Mouse (Mus musculus) skeletal muscle tissue, adult 2 months (tissue): ENCODE measurements around the gene Capg.
"Not testable (repeated sequence)": the region's sequence is repeated elsewhere in the genome, so short reads cannot be mapped to it uniquely, and the experiment has no call there.

Source experiments
- DNase-seq: peaks from one replicate; pipeline ENCODE4 v3.0.0-alpha.2; 2012; ENCODE audit warnings: low read depth, low spot score

The Capg gene

GRCm38 (mm10) chr6:72532580-72532979 lies 11.6 kb upstream of the Capg start:
- no peak for DNase-seq

DNA sequence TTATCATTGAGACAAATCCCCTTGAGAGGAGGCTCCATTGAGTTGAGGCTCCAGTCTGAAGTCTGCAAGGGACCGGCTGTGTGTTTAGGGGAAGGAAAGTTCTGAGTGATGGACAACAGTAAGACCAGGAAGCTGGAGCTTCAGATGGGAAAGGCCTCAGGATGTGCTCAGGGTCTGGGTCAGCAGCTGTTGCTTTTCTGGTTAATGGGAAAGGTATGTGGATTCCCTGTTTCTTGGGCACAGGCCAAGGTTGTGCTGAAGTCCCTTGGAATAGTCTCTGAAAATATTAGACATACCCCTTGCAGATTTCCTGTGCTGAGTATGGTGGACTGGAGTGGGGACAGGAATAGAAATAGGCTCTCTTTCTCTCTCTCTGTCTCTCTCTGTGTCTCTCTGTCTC lies 10.6 kb upstream of the Capg start:
- not testable (repeated sequence) for DNase-seq

GRCm38 (mm10) chr6:72534035-72534809 lies 10.0 kb upstream of the Capg start:
- peak; percentile 70 for DNase-seq

DNA sequence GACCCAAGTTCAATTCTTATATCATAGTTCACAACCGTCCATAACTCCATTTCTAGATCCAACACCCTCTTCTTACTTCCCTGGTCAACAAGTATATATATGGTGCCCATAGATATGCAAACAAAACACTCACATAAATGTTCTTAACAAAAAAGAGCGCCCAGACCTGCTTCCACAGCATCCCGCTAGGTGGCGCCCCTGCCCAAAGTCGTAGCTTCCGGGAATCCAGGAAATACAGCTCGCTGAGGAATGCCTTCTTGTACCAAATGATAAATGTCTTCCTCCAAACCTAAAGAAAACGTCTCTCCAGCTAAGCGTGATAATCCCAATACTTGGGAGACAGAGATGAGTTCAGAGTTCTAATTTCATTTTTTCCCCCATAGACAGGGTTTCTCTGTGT lies 9.0 kb upstream of the Capg start:
- DNase-seq: peak; percentile 64

GRCm38 (mm10) chr6:72537998-72538500 lies 6.1 kb upstream of the Capg start:
- no peak for DNase-seq

DNA sequence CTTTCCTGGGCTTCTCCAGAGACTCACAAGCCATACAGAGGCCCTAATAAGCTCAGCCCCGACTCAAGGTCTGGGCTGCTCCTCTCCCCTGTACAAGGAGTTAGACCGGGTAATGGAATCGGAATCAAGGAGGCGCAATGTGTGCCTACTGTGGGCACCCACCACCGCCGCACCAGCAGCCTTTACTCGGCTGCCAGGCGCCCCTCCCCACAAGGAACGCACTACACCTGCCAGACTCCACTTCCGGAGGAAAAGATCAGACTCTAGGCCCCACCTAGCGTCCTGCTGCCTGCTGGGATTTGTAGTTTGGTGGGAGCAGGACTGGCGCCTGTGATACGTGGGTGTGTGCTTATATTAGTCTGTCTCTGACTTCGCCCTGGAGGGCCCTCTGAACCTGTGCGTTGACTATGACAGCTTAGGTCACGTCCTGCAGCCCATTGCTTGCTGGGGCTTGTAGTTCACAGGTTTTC lies 5.6 kb upstream of the Capg start:
- peak; percentile 94 for DNase-seq

DNA sequence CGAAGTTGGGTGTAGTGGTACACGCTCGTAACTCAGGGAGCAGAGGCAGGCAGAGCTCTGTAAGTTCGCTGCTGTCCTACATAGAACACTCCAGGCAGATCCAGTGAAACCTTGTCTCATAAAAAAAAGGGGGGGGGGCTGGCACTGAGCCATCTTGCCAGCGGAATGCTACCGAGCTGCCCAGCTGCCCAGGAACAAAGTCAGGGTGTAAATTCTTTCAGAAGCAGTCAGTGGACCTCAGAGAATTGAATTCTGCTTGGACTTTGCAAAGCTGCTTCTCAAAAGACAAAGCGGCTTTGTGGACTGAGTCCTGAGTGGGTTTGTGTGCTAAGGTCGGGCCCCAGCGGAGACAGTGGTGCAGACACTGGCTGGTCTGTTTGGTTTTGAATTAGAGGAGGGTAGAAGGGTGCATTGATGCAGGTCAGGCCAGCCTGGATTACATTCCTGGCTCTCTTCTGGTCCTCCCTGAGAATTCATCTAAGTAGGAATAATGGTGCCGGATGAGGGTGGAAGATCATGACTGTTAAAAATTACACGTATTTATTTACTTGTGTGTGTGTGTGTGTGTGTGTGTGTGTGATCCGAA lies 833 bp upstream of the Capg start:
- DNase-seq: no peak

DNA sequence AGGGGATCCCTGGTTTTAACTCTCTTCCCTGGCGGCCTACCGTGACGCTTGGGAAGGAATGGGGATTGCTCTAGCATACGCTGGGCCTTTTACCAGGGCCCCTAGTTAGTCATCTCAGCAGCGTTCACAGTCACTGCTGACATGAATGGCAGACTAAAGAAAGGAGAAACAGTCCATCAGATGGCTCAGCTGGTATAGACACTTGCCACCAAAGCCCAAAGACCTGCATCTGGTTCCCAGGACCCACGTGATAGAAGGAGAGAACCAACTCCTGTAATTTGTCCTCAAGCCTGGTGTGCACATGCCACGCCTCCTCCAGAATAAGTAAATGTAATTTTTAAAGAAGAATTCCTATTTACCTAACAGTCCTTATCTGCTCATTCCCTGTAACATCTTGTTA lies 1.2 kb downstream of the Capg start:
- DNase-seq: no peak

- DNase-seq: no peak
Measured at GRCm38 (mm10) chr6:72547121-72547520, 2.9 kb downstream of the Capg start.

GRCm38 (mm10) chr6:72547862-72548261 lies 3.7 kb downstream of the Capg start:
- no peak for DNase-seq

GRCm38 (mm10) chr6:72549041-72549580 lies 4.9 kb downstream of the Capg start:
- DNase-seq: peak; percentile 72

- no peak for DNase-seq
Measured at GRCm38 (mm10) chr6:72550025-72550424, 5.8 kb downstream of the Capg start.

GRCm38 (mm10) chr6:72550503-72551100 lies 6.4 kb downstream of the Capg start:
- DNase-seq: no peak

GRCm38 (mm10) chr6:72552171-72553078 lies 8.2 kb downstream of the Capg start:
- DNase-seq: peak; percentile 85

GRCm38 (mm10) chr6:72553079-72553412 lies 8.9 kb downstream of the Capg start:
- no peak for DNase-seq

- no peak for DNase-seq
Measured at GRCm38 (mm10) chr6:72560801-72561200, 16.6 kb downstream of the Capg start.

DNA sequence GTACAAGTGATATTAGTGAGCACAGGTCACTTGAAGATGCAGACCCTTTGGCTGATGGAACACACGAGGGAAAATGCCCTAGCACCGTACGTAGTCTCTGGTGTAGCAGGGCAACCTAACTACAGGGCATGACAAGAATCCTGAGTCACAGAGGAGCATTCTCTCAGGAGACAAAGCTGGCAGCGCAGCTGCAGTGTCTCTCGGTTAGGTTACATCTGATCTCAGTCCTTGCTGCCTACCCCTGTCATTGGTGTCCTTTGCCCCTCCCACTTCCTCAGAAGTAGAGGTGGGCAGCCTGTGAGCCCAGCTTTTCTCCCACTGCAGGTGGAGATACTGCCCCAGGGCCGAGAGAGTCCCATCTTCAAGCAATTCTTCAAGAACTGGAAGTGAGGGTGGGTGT lies 18.3 kb downstream of the Capg start:
- DNase-seq: no peak

DNA sequence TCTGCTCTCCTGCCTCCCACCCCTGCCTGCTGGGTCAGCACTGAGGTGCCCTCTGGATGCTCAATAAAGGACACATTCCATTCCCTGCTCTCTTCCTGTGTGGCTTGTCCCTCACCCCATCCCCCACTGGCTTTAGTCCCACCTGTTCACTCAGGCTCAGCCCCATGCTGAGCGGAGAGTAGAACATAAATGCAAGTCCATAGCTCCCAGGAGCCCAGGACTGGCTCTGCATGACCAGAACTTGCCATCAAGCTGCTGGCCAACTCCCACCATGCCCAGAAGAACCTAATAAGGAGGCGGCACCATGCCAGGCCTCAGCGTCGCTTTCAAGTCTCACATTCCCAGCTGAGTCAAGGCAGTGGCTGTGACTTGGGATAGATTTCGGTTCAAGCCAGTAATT lies 18.7 kb downstream of the Capg start:
- DNase-seq: peak; percentile 59

DNA sequence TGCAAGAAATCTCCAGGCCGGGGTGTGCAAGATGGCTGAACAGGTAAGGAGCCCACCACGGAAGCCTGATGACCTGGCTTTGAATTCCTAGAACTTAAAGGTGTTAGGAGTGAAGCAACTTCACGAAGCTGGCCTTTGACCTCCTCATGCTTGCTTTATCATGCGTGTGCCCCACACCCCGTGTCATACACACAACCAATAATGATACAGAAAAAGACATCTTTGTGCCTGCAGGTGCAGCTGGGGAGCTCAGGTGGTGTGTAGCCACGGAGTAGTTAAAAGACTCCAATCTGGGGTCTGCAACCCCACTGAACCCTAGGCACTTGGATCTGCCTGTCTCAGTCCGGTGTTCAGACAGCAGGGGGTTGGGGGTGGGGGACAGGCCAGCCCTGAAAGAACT lies 21.3 kb downstream of the Capg start:
- DNase-seq: no peak

DNA sequence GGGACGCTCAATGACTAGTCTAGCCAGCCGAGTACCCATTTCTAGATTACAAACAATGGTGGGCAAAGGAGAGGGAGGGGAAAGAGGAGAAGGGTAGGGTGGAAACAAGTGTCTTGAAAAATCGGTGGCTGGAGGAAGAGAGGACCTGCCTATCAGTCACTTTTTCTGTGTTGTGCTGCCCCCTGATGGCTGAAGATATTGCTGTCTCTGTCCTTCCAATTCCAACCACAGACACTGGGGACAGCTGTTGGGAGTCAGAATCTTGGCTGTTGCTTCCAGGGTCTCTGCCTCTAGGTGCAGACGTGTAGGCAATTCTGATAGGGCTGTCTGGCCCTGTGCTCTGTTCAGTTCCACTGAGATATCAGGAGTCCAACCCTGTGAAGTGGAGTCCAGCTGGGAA lies 21.9 kb downstream of the Capg start:
- peak; percentile 74 for DNase-seq

GRCm38 (mm10) chr6:72567508-72567907 lies 23.3 kb downstream of the Capg start:
- DNase-seq: no peak
